Mouse (Mus musculus): ENCODE data around the gene Nrl.

GRCm38 (mm10) chr14:55509540-55509939 lies 15.2 kb downstream of the Nrl start:
- TF ChIP-seq CTCF (IDR thresholded peaks at IDR 0.05; ENCODE audit: low read depth, low read length) (no peak), POLR2A (IDR thresholded peaks at IDR 0.05; ENCODE audit: extremely low read depth, insufficient read depth, low read length) (no peak)

All from liver, adult 2 months (tissue).